Mouse (Mus musculus) cortical plate, adult 2 months (tissue): ENCODE data around the gene Slc39a1.
A peak's percentile ranks its signal among the peaks of the same experiment; 100 is the strongest.

Source experiments
- CTCF ChIP-seq: fragments of 200-500 bp; IDR thresholded peaks from 2 replicates; pipeline ENCODE4 v1.5.1; 2011; ENCODE audit warnings: mild to moderate bottlenecking, control low read depth, low read length; ENCODE audit not compliant: insufficient read depth; ENCODE audit errors: extremely low read depth
- POLR2A ChIP-seq: fragments of 200-500 bp; IDR thresholded peaks from 2 replicates; pipeline ENCODE4 v1.6.1; 2011; ENCODE audit warnings: mild to moderate bottlenecking, low read length, control low read depth; ENCODE audit not compliant: insufficient read depth; ENCODE audit errors: extremely low read depth

- TF ChIP-seq CTCF (no peak), POLR2A (peak; percentile 45; the same call in 1 of the 2 replicates)
Measured at GRCm38 (mm10) chr3:90253653-90254418, 5.9 kb downstream of the Slc39a1 start, which contains the start of gene Crtc2.
